Mouse (Mus musculus): ENCODE measurements around the gene Zfp184. TPM values are rescaled to one million over a fixed set of nuclear protein-coding genes. Genes with fewer than 3 reads are reported as not detected.
A peak's percentile ranks its signal among the peaks of the same experiment; 100 is the strongest.
"Not testable (repeated sequence)": the region's sequence is repeated elsewhere in the genome, so short reads cannot be mapped to it uniquely, and the experiment has no call there.

Zfp184 gene
- under 1 TPM; 0.97 to 0.98 TPM for total RNA-seq (2021)

DNA sequence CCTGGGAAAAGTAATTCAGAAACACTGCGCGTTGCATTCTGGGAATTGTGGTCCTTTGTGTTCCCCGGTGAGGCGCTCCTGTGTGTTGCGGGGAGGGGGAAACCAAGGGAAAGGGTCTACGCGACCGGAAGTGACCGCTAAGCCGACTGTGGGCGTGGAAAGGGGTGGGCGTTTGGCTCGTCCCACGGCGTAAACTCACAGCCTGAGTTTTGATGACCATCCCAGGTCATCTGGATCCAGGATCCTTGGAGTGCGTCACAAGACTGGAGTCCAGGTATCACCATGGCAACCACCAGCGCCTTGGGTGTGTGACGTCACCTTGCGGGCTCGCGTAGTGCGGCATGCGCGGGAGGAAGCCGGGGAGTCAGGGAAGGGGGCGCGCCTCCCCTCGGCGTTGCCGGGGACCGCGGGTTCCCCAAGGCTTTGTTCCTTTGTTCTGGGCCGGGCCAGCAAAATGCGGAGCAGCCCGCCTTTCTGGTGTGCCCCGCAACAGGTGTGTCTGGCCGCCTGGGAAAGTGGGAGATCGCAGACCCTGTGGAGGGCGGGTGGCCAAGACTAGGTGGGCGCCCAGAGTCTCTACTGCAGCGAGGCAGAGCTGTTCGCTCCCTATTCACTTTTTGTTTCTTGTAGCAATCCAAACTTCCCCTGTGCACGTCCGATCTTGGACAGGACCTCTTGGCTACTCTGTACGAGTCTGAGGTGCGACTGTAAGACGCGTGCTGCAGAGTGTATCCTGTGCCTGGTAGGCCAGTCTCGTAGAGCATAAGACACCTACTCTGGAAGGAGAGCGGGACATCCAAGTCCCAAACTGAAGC, at the start of gene Zfp184:
Gene Zfp184 (plus strand): TSS at position 169 of the 815 bp plus-strand sequence.
- peak; percentile 74 to 81 for DNase-seq
- intact Hi-C loops (cut with DNase I) = loop anchor here (5.0 to 10.0 kb wide), 5 partner anchors 90 to 1570 kb away; no protein-coding TSS in a partner anchor

GRCm38 (mm10) chr13:21896549-21897244, 48.2 kb upstream of the Zfp184 start:
- intact Hi-C loops (cut with DNase I) = no loop called here

GRCm38 (mm10) chr13:21897245-21897634, 47.7 kb upstream of the Zfp184 start:
- intact Hi-C loops (cut with DNase I) = no loop called here
- DNase-seq = no peak

More at GRCm38 (mm10) chr13:21896549-21897244, 48.2 kb upstream of the Zfp184 start:
- no peak for DNase-seq

DNA sequence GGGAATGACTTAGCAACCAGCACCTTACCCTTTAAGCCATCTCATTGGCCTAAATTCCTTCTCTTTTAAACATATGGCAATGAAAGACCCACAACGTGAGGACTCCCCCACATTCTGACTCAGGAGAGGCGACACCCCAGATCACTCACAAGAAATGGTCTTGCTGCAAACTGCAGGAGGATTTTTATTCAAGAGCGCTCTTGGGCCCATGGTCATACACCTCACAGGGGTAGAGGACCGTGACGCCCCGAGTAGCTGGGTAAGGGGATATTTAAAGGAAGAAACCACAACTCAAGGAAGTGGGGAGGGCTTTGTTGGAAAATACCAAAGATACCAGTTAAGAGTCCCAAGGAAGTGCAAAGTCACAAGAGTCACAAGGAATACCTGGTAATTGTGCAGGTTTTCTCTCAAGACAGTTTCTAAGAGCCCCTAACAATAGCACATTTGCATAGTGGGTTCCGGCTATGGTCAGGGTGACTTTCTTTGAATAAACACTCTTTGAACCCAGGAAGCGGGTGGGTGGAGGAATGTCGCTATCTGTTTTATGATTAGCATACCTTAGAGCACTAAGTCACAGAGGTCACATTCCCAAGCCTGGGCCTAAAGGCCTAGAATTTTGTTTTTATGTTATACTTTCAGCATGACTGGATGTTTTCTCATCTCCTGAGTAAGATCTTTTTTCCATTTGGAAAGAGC, 43.9 kb upstream of the Zfp184 start:
- DNase-seq; intact Hi-C loops (cut with DNase I): not testable (repeated sequence)

DNA sequence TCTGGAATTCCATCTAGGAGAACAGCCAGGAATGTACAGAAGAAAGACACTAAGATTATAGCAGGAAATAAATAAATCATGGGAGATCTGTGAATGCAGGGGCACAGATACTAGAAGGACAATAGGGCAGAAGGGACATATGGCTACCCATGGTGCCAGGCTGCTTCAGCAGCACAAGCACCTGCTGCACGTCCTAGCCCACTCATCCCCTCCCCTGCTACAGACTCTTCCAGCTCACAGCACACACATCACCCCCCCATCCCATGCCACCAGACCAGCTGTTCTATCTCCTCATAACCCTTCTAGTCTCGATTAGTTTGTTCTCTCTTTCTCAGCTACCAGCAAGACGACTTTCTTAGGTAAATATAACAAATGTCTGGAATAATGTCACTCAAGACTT, 41.4 kb upstream of the Zfp184 start:
- no peak for DNase-seq
- intact Hi-C loops (cut with DNase I) = no loop called here

DNA sequence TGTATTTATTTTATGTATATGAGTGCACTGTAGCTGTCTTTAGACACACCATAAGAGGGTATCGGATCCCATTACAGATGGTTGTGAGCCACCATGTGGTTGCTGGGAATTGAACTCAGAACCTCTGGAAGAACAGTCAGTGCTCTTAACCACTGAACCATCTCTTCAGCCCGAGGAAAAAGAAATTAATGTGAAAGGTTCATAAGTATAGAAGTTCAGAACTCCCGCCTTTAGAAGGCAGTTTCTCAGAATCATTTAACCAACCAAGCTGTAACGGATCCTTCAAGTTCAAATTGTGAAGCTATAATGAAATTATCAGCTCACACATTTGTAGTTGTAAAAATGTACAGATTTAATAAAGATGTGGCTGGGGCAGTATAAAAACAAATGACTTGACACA, 40.8 kb upstream of the Zfp184 start:
- intact Hi-C loops (cut with DNase I); DNase-seq: not testable (repeated sequence)

- no peak for DNase-seq
- intact Hi-C loops (cut with DNase I) = no loop called here
These were observed 38.6 kb upstream of the Zfp184 start for GRCm38 (mm10) chr13:21906301-21906700.

- no peak for DNase-seq
- intact Hi-C loops (cut with DNase I) = no loop called here
These were observed 37.7 kb upstream of the Zfp184 start for GRCm38 (mm10) chr13:21906946-21907806.

DNA sequence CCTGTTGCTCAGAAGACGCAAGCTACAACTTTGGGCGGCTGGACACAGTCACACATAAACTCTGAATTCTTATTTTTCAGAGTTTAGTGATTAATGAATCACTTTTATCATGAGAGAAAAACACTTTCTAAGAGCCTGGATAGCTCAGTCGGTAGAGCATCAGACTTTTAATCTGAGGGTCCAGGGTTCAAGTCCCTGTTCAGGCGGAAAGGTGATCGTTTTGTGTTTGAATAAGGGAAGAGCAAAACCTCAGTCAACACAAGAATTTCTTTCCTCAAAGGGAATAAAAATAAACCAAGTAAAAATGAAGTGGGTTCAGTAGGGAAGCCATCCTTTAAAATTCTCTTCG, 37.1 kb upstream of the Zfp184 start:
- DNase-seq; intact Hi-C loops (cut with DNase I): not testable (repeated sequence)

DNA sequence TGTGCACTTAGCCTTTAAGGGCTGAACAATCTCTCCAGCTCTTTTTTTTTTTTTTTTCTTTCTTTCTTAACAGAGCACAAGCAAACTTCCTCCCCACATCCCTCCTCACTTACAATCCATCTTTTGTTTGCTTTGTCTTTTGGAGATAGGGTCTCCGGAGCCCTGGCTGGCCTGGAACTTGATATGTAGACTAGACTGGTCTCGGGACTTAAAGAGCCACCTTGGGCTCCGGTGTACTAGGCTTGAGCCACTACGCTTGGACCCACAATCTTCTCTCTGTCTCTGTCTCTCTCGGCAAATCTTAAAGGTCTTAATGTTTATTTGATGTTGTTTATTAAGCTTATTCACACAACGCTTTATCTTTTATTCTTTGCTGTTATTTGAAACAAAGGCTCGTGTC, 34.2 kb upstream of the Zfp184 start:
- no peak for DNase-seq
- intact Hi-C loops (cut with DNase I) = loop anchor here (10.0 kb wide), 1 partner anchor 56 kb away; no protein-coding TSS in a partner anchor

- intact Hi-C loops (cut with DNase I) = loop anchor here (10.0 kb wide), 1 partner anchor 56 kb away; no protein-coding TSS in a partner anchor
- peak in 1 of 2 experiments; percentile 13 for DNase-seq
These were observed 33.7 kb upstream of the Zfp184 start for GRCm38 (mm10) chr13:21911147-21911546.

DNA sequence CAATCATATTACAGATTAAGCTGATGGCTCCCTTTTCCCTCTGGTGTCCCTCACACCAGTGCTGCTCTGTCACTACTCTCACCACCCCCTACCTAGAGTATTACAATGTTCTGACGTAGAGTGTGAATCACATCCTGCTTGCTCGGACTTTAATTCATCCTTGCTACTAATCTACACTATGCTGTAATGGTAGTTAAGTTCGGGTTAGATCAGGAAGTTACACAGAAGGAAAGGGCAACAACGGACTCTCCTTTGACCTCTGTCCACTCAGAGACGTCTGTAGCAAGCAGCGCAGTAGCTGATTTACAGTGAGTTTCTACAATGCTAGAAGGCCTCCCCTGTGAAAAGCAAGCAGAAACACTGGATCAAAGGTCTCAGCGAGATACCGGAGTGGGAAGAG, 31.0 kb upstream of the Zfp184 start:
- intact Hi-C loops (cut with DNase I) = loop anchor here (10.0 kb wide), 1 partner anchor 59 kb away; no protein-coding TSS in a partner anchor
- DNase-seq = no peak

- intact Hi-C loops (cut with DNase I) = loop anchor here (10.0 kb wide), 1 partner anchor 60 kb away; no protein-coding TSS in a partner anchor
- peak; percentile 52 to 60 for DNase-seq
These were observed 30.3 kb upstream of the Zfp184 start for GRCm38 (mm10) chr13:21914599-21914998.

DNA sequence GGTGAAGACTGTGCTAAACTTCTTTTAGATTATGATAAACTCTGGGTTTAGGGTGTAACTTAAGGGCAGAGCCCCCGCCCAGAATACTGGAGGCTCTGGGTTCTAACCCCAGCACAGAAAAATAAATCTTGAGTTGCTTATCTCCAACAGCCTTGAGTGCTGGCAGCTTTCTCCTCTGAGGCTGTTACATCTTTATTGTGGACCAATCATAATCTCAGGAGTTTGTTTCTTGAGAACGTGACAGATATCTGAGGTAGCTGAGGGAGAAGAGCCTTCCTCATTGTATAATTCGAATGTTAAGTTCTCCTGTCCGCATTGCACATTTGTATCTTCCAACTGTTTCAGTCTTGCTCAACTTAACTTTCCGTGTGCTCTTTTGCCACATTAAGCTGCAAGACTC, 29.4 kb upstream of the Zfp184 start:
- intact Hi-C loops (cut with DNase I) = loop anchor here (10.0 kb wide), 1 partner anchor 61 kb away; no protein-coding TSS in a partner anchor
- no peak for DNase-seq

DNA sequence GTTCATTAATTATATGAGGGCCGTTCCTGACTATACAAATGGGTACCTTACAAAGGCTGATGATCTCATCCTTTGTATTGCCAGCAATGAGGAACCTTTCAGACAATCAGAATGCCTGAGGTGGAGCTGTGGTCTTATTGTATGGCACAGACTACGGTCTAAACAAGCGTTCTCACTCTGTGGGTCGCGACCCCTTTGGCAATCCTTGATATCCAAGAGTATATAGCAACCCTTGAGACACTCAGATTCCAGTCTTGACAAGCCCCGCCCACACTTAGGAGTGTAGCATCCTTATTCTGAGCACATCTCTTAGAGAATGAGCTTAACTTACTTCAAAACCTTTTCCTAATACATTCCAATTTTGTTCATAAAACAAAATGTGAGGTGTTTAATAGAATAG, 28.8 kb upstream of the Zfp184 start:
- intact Hi-C loops (cut with DNase I) = loop anchor here (10.0 kb wide), 1 partner anchor 61 kb away; no protein-coding TSS in a partner anchor

DNA sequence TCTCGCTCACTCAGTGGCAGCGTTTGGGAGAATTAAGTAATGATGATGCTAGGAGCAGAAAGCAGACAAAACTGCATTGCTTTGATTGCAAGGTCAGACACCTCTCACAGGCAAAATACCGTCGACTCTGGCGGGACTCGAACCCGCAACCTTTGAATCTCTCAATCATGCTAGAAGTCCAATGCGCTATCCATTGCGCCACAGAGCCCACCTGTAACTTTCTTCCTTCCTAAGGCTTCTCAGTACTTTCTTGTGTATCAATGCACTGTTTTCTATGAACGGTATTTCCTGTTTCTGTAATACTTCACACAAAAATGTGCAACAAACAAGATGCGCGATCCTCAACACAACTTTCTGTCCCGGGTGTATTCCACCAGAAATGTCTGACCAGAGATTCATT, 27.9 kb upstream of the Zfp184 start:
- intact Hi-C loops (cut with DNase I) = loop anchor here (10.0 kb wide), 1 partner anchor 62 kb away; no protein-coding TSS in a partner anchor
- DNase-seq = no peak

More for the DNA sequence above, 28.8 kb upstream of the Zfp184 start:
- no peak for DNase-seq

DNA sequence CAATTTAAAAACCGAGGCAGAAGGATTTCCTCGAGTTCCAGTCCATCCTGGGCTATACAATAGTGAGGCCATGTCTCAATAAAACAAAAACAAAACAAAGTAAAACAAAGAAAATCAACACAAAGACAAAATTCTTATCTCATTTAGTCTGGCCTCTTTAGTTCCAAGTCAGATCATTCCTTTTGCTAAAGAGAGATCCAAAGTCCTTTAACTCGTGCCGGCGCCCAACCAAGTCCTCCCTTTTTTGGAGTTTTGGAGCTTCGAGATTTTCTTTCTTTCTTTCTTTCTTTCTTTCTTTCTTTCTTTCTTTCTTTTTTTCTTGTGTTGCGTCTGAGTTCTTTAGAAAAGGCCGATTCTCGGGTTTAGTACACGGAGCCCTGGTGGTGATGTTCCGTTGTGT, 27.4 kb upstream of the Zfp184 start:
- no peak for DNase-seq
- intact Hi-C loops (cut with DNase I) = loop anchor here (10.0 kb wide), 1 partner anchor 63 kb away; no protein-coding TSS in a partner anchor

GRCm38 (mm10) chr13:21917992-21918391, 26.9 kb upstream of the Zfp184 start:
- intact Hi-C loops (cut with DNase I) = loop anchor here (2.0 to 10.0 kb wide), 2 partner anchors 57 to 63 kb away; no protein-coding TSS in a partner anchor
- DNase-seq = no peak
